Mouse (Mus musculus): ENCODE measurements around the gene Ttc8.

DNA sequence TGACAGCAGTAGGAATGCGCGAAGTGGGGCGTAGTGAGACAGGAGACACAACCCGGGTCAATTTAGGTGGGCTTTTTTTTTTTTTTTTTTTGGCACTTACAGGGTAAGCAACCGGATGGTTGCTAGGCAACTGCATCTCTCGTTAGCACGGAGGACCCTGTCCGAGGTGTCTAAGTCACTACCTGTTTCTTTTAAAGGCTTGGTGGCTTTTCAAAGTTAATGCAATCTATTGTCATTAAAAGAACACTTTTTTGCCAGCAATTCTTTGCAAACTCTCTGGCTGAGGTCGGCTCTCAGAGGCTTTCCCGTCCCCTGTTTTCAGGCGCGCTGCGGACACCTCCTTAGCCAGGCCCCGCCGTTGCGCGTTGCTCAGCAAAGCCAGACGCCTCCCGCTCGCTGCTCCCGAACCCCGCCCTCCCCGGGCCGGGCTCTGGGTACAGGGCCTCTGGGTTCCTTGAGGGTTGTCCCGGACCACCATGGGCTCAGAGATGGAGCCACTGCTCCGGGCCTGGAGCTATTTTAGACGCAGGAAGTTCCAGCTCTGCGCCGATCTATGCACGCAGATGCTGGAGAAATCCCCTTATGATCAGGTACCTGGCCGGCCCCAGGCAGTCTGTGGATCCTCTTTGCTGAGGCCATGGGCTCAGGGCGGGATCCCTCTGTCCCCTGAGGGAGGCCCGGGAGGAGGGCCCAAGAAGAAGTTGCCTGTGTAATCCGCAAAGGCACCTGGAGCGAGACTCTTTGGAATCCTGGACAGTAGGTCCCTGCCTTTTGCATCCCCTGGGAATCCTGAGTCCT lies at the start of gene Ttc8:
- TF ChIP-seq CTCF (IDR thresholded peaks at IDR 0.05; ENCODE audit: low read depth) (no peak), EP300 (optimal IDR thresholded peaks at IDR 0.05) (peak; percentile 91)

Measured in stomach, postnatal 0 days (tissue).